Mouse (Mus musculus) heart, embryonic 13.5 days (tissue): ENCODE measurements around the gene Pigx. TPM values are rescaled to one million over a fixed set of nuclear protein-coding genes. Genes with fewer than 3 reads are reported as not detected.
"Not testable (repeated sequence)": the region's sequence is repeated elsewhere in the genome, so short reads cannot be mapped to it uniquely, and the experiment has no call there.

Experiments
- ATAC-seq: fragments of 200-750 bp; cut with Nextera tagmentation; 2 replicates; pipeline ENCODE4 v1.8.0; 2017; ENCODE audit warnings: moderate TSS enrichment; ENCODE audit not compliant: insufficient number of reproducible peaks, low FRiP score, low TSS enrichment; ENCODE audit errors: extremely low read depth
- H3K27ac ChIP-seq: fragments of 300-500 bp; sonication (generic); replicated peaks from 2 replicates; pipeline ENCODE4 v1.5.1; 2015; ENCODE audit warnings: moderate library complexity, mild to moderate bottlenecking, inconsistent platforms
- H3K27me3 ChIP-seq: fragments of 300-500 bp; sonication (generic); replicated peaks from 2 replicates; pipeline ENCODE4 v1.6.1; 2015; ENCODE audit warnings: mild to moderate bottlenecking, inconsistent platforms
- H3K36me3 ChIP-seq: fragments of 300-500 bp; sonication (generic); 2 replicates; pipeline ENCODE4 v1.6.1; 2015; ENCODE audit warnings: mild to moderate bottlenecking, inconsistent platforms
- H3K4me1 ChIP-seq: fragments of 300-500 bp; sonication (generic); 2 replicates; pipeline ENCODE4 v1.6.1; 2015; ENCODE audit warnings: inconsistent platforms
- H3K4me2 ChIP-seq: fragments of 300-500 bp; sonication (generic); 2 replicates; pipeline ENCODE4 v1.6.1; 2015; ENCODE audit warnings: inconsistent platforms, mild to moderate bottlenecking, moderate library complexity
- H3K4me3 ChIP-seq: fragments of 300-500 bp; sonication (generic); 2 replicates; pipeline ENCODE4 v1.5.1; 2015; ENCODE audit warnings: moderate library complexity, mild to moderate bottlenecking, inconsistent platforms
- H3K9ac ChIP-seq: fragments of 300-500 bp; sonication (generic); 2 replicates; pipeline ENCODE4 v1.6.1; 2015; ENCODE audit warnings: inconsistent platforms, mild to moderate bottlenecking, moderate library complexity
- H3K9me3 ChIP-seq: fragments of 300-500 bp; sonication (generic); 2 replicates; pipeline ENCODE4 v1.6.1; 2016; ENCODE audit warnings: inconsistent platforms
- WGBS: fragments of 180-500 bp; shearing (Covaris S2); methylation state at CpG from one replicate; pipeline ENCODE4 v1.1.7; 2015; ENCODE audit warnings: mixed read lengths; 5-methylcytosine and 5-hydroxymethylcytosine counted together
- polyA plus RNA-seq: library from polyadenylated mRNA; unstranded; fragments of >200 nt; fragmentation: Nextera tagmentation; extraction: Ambion mirVana; gene quantifications from 2 replicates; pipeline ENCODE4 v1.2.1, GENCODE M21; 2015

The Pigx gene
- polyA plus RNA-seq, 1 experiment from 2014 or later: 82.5 TPM

GRCm38 (mm10) chr16:32108170-32108569 lies 8.6 kb upstream of the Pigx start:
- no peak overlapping the region for H3K9ac ChIP-seq
- no peaks in the 10 kb centered on the region for H3K27me3 ChIP-seq
- H3K4me1 ChIP-seq: no peaks in the 10 kb centered on the region
- no peak overlapping the region for H3K27ac ChIP-seq
- ATAC-seq: no peak
- H3K4me2 ChIP-seq: no peak overlapping the region
- no peak overlapping the region for H3K4me3 ChIP-seq
- H3K36me3 ChIP-seq: peaks cover 61% of the 10 kb centered on the region
- H3K9me3 ChIP-seq: 0 out of 2 replicates have a peak, but pooled peaks cover 3% of the 10 kb centered on the region
- WGBS: 67% methylated on average over 7 of the region's 7 CpGs

DNA sequence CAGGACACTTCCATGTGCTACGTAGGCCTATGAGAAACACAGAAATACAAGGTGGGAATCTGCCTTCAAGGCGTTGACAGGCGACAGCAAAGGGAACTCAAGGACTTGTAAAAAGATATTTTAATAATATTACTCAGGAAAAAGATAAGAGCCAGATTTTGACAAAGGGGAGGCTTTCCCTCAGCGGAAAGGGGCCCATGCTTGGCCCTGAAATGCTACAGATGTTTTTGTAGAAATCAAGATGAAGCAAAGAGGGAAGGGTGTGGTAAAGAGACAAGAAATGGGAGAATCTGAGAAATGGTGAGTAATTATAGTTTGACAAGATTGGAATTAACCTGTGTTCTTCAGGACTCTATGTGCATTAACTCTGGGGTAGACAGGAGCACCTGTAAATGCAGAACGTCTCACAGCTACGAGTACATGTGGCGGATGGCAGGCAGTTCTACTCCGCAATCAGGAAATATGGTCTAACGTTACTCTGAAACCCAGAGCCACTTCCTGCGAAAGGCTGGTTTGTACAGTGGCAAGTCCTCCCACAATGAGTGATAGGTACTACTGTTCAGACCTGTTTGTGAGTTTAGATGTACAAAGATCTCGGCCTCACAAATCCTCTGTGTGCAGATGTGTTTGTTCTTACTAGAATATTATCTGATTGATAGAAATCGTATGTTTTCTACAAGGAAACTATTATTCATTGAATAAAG lies 8.0 kb upstream of the Pigx start:
- 81% methylated on average over 12 of the region's 12 CpGs for WGBS
- no peaks in the 10 kb centered on the region for H3K4me1 ChIP-seq
- no peak for ATAC-seq
- H3K9me3 ChIP-seq: 0 out of 2 replicates have a peak, but pooled peaks cover 3% of the 10 kb centered on the region
- no peak overlapping the region for H3K9ac ChIP-seq
- H3K27me3 ChIP-seq: no peaks in the 10 kb centered on the region
- no peak overlapping the region for H3K27ac ChIP-seq
- no peak overlapping the region for H3K4me3 ChIP-seq
- no peak overlapping the region for H3K4me2 ChIP-seq
- peaks cover 67% of the 10 kb centered on the region for H3K36me3 ChIP-seq

- H3K36me3 ChIP-seq: peaks cover 71% of the 10 kb centered on the region
- no peak for ATAC-seq
- H3K9me3 ChIP-seq: 0 out of 2 replicates have a peak, but pooled peaks cover 3% of the 10 kb centered on the region
- H3K4me1 ChIP-seq: no peaks in the 10 kb centered on the region
- 83% methylated on average over 1 of the region's 1 CpGs for WGBS
- no peak overlapping the region for H3K4me2 ChIP-seq
- H3K4me3 ChIP-seq: no peak overlapping the region
- H3K27me3 ChIP-seq: no peaks in the 10 kb centered on the region
- no peak overlapping the region for H3K9ac ChIP-seq
- no peak overlapping the region for H3K27ac ChIP-seq
These were observed 6.2 kb upstream of the Pigx start for GRCm38 (mm10) chr16:32105698-32106097.

GRCm38 (mm10) chr16:32102295-32102694 lies 2.8 kb upstream of the Pigx start:
- WGBS: 88% methylated on average over 13 of the region's 13 CpGs
- Histone ChIP-seq H3K9ac (no peak overlapping the region), H3K27me3 (no peaks in the 10 kb centered on the region), H3K4me2 (no peak overlapping the region), H3K9me3 (0 out of 2 replicates have a peak, but pooled peaks cover 3% of the 10 kb centered on the region), H3K27ac (no peak overlapping the region), H3K36me3 (peaks cover 50% of the 10 kb centered on the region), H3K4me1 (peaks cover 20% of the 10 kb centered on the region), H3K4me3 (no peak overlapping the region)
- ATAC-seq: no peak

- Histone ChIP-seq H3K36me3 (peaks cover 40% of the 10 kb centered on the region), H3K4me1 (peaks cover 20% of the 10 kb centered on the region), H3K9ac (peak overlapping the region; percentile 90), H3K27me3 (no peaks in the 10 kb centered on the region), H3K4me3 (peak overlapping the region; percentile 79), H3K4me2 (peak overlapping the region; percentile 81), H3K9me3 (no peaks in the 10 kb centered on the region), H3K27ac (peak overlapping the region; percentile 86)
- peak; percentile 20; the same call in 1 of the 2 replicates for ATAC-seq
- under 1% methylated on average over 39 of the region's 39 CpGs for WGBS
These were observed 473 bp downstream of the Pigx start for GRCm38 (mm10) chr16:32098897-32099637.

DNA sequence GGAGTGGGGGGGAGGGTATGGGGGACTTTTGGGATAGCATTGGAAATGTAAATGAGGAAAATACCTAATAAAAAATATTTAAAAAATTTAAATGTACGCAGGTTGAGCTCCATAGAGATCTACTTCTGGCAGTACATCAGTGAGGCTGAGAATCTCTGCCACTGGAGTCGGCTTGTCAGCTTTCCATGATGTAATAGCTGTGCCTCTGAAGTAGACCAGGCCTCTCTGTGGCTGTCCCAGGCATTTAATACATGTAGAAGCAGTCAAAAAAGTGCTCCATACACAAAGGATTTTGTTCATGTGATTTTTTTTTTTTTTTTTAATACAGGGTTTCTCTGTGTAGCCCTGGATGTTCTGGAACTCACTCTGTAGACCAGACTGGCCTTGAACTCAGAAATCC lies 1.8 kb downstream of the Pigx start:
- not testable (repeated sequence) for H3K27me3 ChIP-seq, H3K4me3 ChIP-seq, ATAC-seq, H3K4me2 ChIP-seq, H3K9ac ChIP-seq, H3K9me3 ChIP-seq, H3K27ac ChIP-seq
- WGBS: 62% methylated on average over 2 of the region's 2 CpGs
- H3K36me3 ChIP-seq: peaks cover 26% of the 10 kb centered on the region
- H3K4me1 ChIP-seq: peaks cover 20% of the 10 kb centered on the region

GRCm38 (mm10) chr16:32091466-32091865 lies 8.1 kb downstream of the Pigx start:
- Histone ChIP-seq H3K9ac (no peak overlapping the region), H3K27me3 (no peaks in the 10 kb centered on the region), H3K36me3 (peaks cover 76% of the 10 kb centered on the region), H3K4me3 (no peak overlapping the region), H3K27ac (no peak overlapping the region), H3K9me3 (no peaks in the 10 kb centered on the region), H3K4me1 (no peaks in the 10 kb centered on the region), H3K4me2 (no peak overlapping the region)
- 88% methylated on average over 7 of the region's 7 CpGs for WGBS
- ATAC-seq: no peak

DNA sequence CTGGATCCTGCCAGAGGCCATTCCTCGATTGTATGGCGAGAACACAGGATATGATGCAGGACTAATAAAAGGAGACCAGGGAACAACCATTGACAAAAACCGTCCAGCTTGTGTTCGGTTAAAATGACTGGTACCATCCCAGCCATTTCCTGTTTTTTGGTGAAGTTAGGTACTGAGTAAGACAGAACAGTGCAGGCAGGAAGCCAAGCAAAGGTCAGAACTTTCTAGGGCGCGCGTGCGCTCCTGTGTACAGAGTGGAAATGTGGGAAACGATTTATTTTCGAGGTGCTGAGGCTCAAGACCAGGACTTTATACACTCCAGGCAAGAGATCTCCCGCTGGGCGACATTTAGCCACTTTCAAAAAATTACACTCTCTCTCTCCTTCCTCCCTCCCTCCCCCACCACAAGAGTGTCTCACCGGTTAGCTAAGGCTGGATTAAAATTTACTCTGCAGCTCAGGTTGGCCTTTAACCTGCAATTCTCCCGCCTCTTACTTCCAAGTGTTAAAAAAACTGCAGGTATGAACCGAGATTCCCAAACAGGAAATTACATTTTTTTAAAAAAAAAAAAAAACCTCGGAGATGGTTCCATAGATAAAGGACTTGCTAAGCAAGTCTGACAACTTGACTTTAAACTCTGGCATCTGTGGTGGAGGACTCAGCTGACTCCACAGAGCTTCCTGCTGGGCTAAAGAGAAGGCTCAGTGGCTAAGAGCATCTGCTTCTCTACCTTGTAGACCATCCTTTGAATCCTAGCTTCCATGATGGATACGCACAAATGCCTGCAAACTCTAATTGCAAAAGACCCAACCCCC lies 11.7 kb downstream of the Pigx start:
- Histone ChIP-seq H3K4me1 (no peaks in the 10 kb centered on the region), H3K27me3 (no peaks in the 10 kb centered on the region), H3K9me3 (no peaks in the 10 kb centered on the region), H3K36me3 (peaks cover 90% of the 10 kb centered on the region), H3K27ac (no peak overlapping the region), H3K9ac (no peak overlapping the region), H3K4me3 (no peak overlapping the region), H3K4me2 (no peak overlapping the region)
- no peak for ATAC-seq
- WGBS: 75% methylated on average over 17 of the region's 17 CpGs

- Histone ChIP-seq H3K4me1 (peaks cover 28% of the 10 kb centered on the region), H3K4me2 (peak within 1 kb of the TSS; percentile 90), H3K27me3 (no peaks in the 10 kb centered on the region), H3K4me3 (peak within 1 kb of the TSS; percentile 91), H3K27ac (peak within 1 kb of the TSS; percentile 98), H3K36me3 (peaks cover 22% of the 10 kb centered on the region), H3K9me3 (no peaks in the 10 kb centered on the region), H3K9ac (peak within 1 kb of the TSS; percentile 99)
- ATAC-seq: peak; percentile 96
- under 1% methylated on average over 48 of the region's 60 CpGs for WGBS
These were observed 20.5 kb downstream of the Pigx start, which contains the start of gene Pak2 for GRCm38 (mm10) chr16:32078991-32079511. TSS of gene Pak2 (minus strand) at chr16:32079342.

DNA sequence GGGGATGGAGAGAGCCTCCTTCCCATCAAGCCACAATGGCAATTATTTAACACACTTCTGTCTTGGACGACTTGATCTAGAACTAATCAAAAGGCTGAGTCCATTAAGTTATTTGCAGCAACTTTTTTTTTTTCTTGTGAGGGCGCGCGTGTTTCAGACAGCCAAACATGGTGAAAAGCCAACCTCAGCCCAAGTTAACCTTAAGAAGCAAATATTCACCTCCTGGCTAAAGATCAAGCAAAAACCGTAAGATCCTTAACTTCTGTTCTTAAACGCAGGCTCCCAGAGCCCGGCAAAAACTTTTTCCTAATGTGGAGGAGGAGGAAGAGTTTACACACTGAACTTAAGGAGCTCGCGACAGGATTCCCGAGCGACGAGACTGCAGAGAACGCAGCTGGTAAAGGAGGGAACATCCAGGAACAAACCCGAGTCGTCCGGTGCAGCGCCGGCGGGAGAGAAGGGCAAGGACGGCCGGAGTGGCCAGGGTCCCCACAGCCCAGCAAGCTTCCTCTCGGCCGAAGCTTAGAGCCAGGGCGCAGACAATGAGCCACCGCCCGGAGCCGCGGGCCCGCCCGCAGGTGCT lies 21.0 kb downstream of the Pigx start:
- Histone ChIP-seq H3K9ac (peak overlapping the region; percentile 99), H3K9me3 (no peaks in the 10 kb centered on the region), H3K27ac (peak overlapping the region; percentile 98), H3K4me1 (peaks cover 28% of the 10 kb centered on the region), H3K4me3 (peak overlapping the region; percentile 91), H3K36me3 (peaks cover 19% of the 10 kb centered on the region), H3K27me3 (no peaks in the 10 kb centered on the region), H3K4me2 (peak overlapping the region; percentile 90)
- ATAC-seq: no peak
- under 1% methylated on average over 30 of the region's 30 CpGs for WGBS
